ENCODE assay signal across 9 mouse cellular contexts in the genomic region with DNA sequence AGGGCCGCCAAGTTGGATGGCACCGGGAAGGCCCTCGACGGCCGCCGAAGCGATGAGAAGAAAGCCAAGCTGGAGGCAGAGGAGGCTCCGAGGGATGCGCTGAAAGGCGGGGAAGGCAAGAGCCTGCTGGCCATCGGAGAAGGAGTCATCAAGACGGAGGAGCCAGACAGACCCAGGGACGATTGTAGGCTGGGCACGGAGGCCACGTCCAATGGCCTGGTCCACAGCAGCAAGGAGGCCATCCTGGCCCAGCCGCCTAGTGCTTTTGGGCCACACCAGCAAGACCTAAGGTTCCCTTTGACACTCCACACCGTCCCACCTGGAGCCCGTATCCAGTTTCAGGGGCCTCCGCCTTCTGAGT. TPM values are rescaled to one million over a fixed set of nuclear protein-coding genes. Genes with fewer than 3 reads are reported as not detected.
DNase-seq lines count a peak whose midpoint lies in the region; ATAC-seq and TF ChIP-seq lines count a peak whose summit lies in the region.
"Had no signal": no experiment of that assay in that cellular context is flagged by ENCODE, and none has a peak within 500 bp of the region (broad histone marks: within the 10 kb centered on the region; RNA-seq: fewer than 3 reads in every experiment).

No protein-coding gene starts in this region.

- peak overlapping the region; percentile 49 for H3K4me3 ChIP-seq in left cerebral cortex, adult 2 months
- peak overlapping the region; percentile 64 for H3K4me3 ChIP-seq in forebrain, embryonic 10.5 days
- H3K4me3 ChIP-seq in intestine, embryonic 16.5 days (ENCODE audit: low read length), result peak overlapping the region; percentile 66
- H3K4me3 ChIP-seq in neural tube, embryonic 12.5 days, result peak overlapping the region; percentile 64

- H3K4me1 ChIP-seq in forebrain, embryonic 10.5 days, result peaks cover 14% of the 10 kb centered on the region
- H3K4me1 ChIP-seq in intestine, embryonic 16.5 days (ENCODE audit: control insufficient read depth, insufficient read depth, low read length), result peaks cover 5% of the 10 kb centered on the region
- peaks cover 4% of the 10 kb centered on the region; the same call in 1 of the 2 replicates for H3K4me1 ChIP-seq in neural tube, embryonic 12.5 days

- intact Hi-C loops in left cerebral cortex, adult 2 months (cut with DNase I), result no loop called here

- peak overlapping the region; percentile 91 for H3K4me2 ChIP-seq in intestine, embryonic 16.5 days (ENCODE audit: low read depth, low read length)
- H3K4me2 ChIP-seq in neural tube, embryonic 12.5 days (replicated peaks), result peak overlapping the region; percentile 67

- H3K9ac ChIP-seq in intestine, embryonic 16.5 days (ENCODE audit: low read depth, low read length), result peak overlapping the region; percentile 86
- H3K9ac ChIP-seq in neural tube, embryonic 12.5 days, result peak overlapping the region; percentile 78

- peaks cover 25% of the 10 kb centered on the region for H3K27me3 ChIP-seq in forebrain, embryonic 10.5 days (ENCODE audit: poor library complexity, severe bottlenecking)
- H3K27me3 ChIP-seq in intestine, embryonic 16.5 days (replicated peaks; ENCODE audit: control insufficient read depth, insufficient read depth, low read length), result 0 out of 2 replicates have a peak, but pooled peaks cover 3% of the 10 kb centered on the region
- H3K27me3 ChIP-seq in neural tube, embryonic 12.5 days (replicated peaks), result no peaks in the 10 kb centered on the region; the same call in none of the 2 replicates

- ATAC-seq in intestine, embryonic 16.5 days, result no peak; the same call in none of the 2 replicates
- peak; percentile 10; the same call in 1 of the 2 replicates for ATAC-seq in neural tube, embryonic 12.5 days (ENCODE audit: low FRiP score, low read depth)
- no peak for ATAC-seq in cerebellum, adult (ENCODE audit: insufficient number of reproducible peaks, low FRiP score, low TSS enrichment)
- no peak for ATAC-seq in megakaryocyte progenitor cell, adult 5-6 weeks (replicated peaks; ENCODE audit: poor library complexity)
- ATAC-seq: Patski had no signal

- TF ChIP-seq CTCF in left cerebral cortex, adult 2 months (IDR thresholded peaks at IDR 0.05), result no peak

- no peaks in the 10 kb centered on the region for H3K36me3 ChIP-seq in forebrain, embryonic 10.5 days (replicated peaks)
- H3K36me3 ChIP-seq in intestine, embryonic 16.5 days (ENCODE audit: control insufficient read depth, insufficient read depth, low read length), result no peaks in the 10 kb centered on the region
- H3K36me3 ChIP-seq in neural tube, embryonic 12.5 days, result no peaks in the 10 kb centered on the region

- DNase-seq in left cerebral cortex, adult 2 months (ENCODE audit: extremely low spot score in 1 of 2, low spot score in 2 of 2), result no peak
- no peak for DNase-seq in left cerebral cortex, adult 18-20 months (ENCODE audit: low spot score in 2 of 2)
- no peak for DNase-seq in forebrain, embryonic 10.5 days (ENCODE audit: extremely low spot score, low spot score)
- DNase-seq in urinary bladder, postnatal 36 days (ENCODE audit: low spot score in 2 of 2), result no peak

- 47% methylated on average over 19 of the region's 19 CpGs for WGBS in forebrain, embryonic 10.5 days
- WGBS in intestine, embryonic 16.5 days, result 41% methylated on average over 19 of the region's 19 CpGs
- WGBS in neural tube, embryonic 12.5 days, result 45% methylated on average over 19 of the region's 19 CpGs

- peaks cover 8% of the 10 kb centered on the region for H3K9me3 ChIP-seq in forebrain, embryonic 10.5 days
- peaks cover 4% of the 10 kb centered on the region for H3K9me3 ChIP-seq in intestine, embryonic 16.5 days (ENCODE audit: control insufficient read depth, low read length)
- peaks cover 3% of the 10 kb centered on the region; the same call in 1 of the 2 replicates for H3K9me3 ChIP-seq in neural tube, embryonic 12.5 days

- no peak overlapping the region; the same call in 1 of the 2 replicates for H3K27ac ChIP-seq in left cerebral cortex, adult 2 months
- H3K27ac ChIP-seq in forebrain, embryonic 10.5 days, result peak overlapping the region; percentile 90
- H3K27ac ChIP-seq in intestine, embryonic 16.5 days (ENCODE audit: low read length), result no peak overlapping the region; the same call in 1 of the 2 replicates
- H3K27ac ChIP-seq in neural tube, embryonic 12.5 days, result no peak overlapping the region

RNA-seq across cellular contexts. Expression of a gene that starts 0.8 kb away (rescaled TPM):
- total RNA-seq in left cerebral cortex, adult 2 months (2021), result under 1 TPM; 0.12 to 0.25 TPM
- under 1 TPM; 0.19 to 0.21 TPM for total RNA-seq in left cerebral cortex, adult 18-20 months (2021)
- 0.05 TPM in 1 of 2 replicates, not detected in the other for polyA plus RNA-seq in forebrain, embryonic 10.5 days (2016; fragmentation: Nextera tagmentation; extraction: Ambion mirVana)
- polyA plus RNA-seq in intestine, embryonic 16.5 days (2015; fragmentation: Nextera tagmentation; extraction: Ambion mirVana), result 0.06 and 0.09 TPM in 2 replicates
- polyA plus RNA-seq in neural tube, embryonic 12.5 days (2016; fragmentation: Nextera tagmentation; extraction: Ambion mirVana), result 0.23 and 0.29 TPM in 2 replicates
- total RNA-seq in megakaryocyte progenitor cell, adult 5-6 weeks (2015), result not detected in 2 replicates
- total RNA-seq in megakaryocyte progenitor cell, adult 5-6 weeks (2017), result not detected in 2 replicates
- polyA plus RNA-seq: Patski had no signal

RNA-seq across cellular contexts. Expression of a gene that starts 25.6 kb away (rescaled TPM):
- 10 to 100 TPM; 10.4 to 12.2 TPM for total RNA-seq in left cerebral cortex, adult 2 months (2021)
- total RNA-seq in left cerebral cortex, adult 18-20 months (2021), result 1 to 10 TPM; 9.1 to 9.5 TPM
- polyA plus RNA-seq in forebrain, embryonic 10.5 days (2016; fragmentation: Nextera tagmentation; extraction: Ambion mirVana), result 15.9 and 19.8 TPM in 2 replicates
- 12.2 and 13.5 TPM in 2 replicates for polyA plus RNA-seq in intestine, embryonic 16.5 days (2015; fragmentation: Nextera tagmentation; extraction: Ambion mirVana)
- polyA plus RNA-seq in neural tube, embryonic 12.5 days (2016; fragmentation: Nextera tagmentation; extraction: Ambion mirVana), result 9.8 and 10.9 TPM in 2 replicates
- 13.3 and 20.2 TPM in 2 replicates for total RNA-seq in megakaryocyte progenitor cell, adult 5-6 weeks (2015)
- total RNA-seq in megakaryocyte progenitor cell, adult 5-6 weeks (2017), result 24.5 and 31.5 TPM in 2 replicates

RNA-seq across cellular contexts. Expression of a gene that starts 36.1 kb away (rescaled TPM):
- total RNA-seq in left cerebral cortex, adult 2 months (2021), result 10 to 100 TPM; 25.4 to 26.6 TPM
- total RNA-seq in left cerebral cortex, adult 18-20 months (2021), result 10 to 100 TPM; 19.8 TPM
- 5.9 and 6.5 TPM in 2 replicates for polyA plus RNA-seq in forebrain, embryonic 10.5 days (2016; fragmentation: Nextera tagmentation; extraction: Ambion mirVana)
- 4.4 and 4.5 TPM in 2 replicates for polyA plus RNA-seq in intestine, embryonic 16.5 days (2015; fragmentation: Nextera tagmentation; extraction: Ambion mirVana)
- 15.8 and 16.0 TPM in 2 replicates for polyA plus RNA-seq in neural tube, embryonic 12.5 days (2016; fragmentation: Nextera tagmentation; extraction: Ambion mirVana)
- 5.2 and 6.3 TPM in 2 replicates for total RNA-seq in megakaryocyte progenitor cell, adult 5-6 weeks (2015)
- total RNA-seq in megakaryocyte progenitor cell, adult 5-6 weeks (2017), result 3.1 and 4.2 TPM in 2 replicates
